Mouse (Mus musculus): ENCODE data around the gene Rb1. TPM values are rescaled to one million over a fixed set of nuclear protein-coding genes. Genes with fewer than 3 reads are reported as not detected.

Gene Rb1
- polyA plus RNA-seq, 1 experiment from 2014 or later, result 21.8 TPM

DNA sequence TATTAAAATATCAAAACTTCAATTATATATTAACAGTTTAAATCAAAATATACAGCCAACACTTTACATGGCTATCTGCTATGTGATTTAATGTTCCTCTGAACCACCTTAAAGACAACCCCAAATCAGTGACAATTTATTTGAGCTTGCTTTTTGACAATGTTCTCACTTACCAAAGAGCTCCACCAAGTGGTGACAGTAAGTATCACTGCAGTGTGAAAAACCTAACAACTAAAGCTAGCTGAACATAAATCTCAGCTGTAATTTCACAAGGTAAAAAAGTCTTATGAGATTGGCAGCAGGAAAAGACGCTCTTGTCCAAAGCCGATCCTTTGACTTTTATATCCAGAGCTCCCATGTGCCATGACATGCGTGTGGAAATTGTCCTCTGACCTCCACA is 22.4 kb downstream of the Rb1 start:
- Histone ChIP-seq H3K9ac (ENCODE audit: low read length) (no peak overlapping the region), H3K4me1 (replicated peaks; ENCODE audit: control insufficient read depth, insufficient read depth, low read length) (no peaks in the 10 kb centered on the region), H3K27ac (ENCODE audit: low read depth) (no peak overlapping the region), H3K36me3 (ENCODE audit: control insufficient read depth, insufficient read depth, low read length) (no peaks in the 10 kb centered on the region), H3K4me2 (ENCODE audit: low read length) (no peak overlapping the region), H3K9me3 (ENCODE audit: control insufficient read depth, low read length) (no peaks in the 10 kb centered on the region), H3K27me3 (replicated peaks; ENCODE audit: control insufficient read depth, insufficient read depth, low read length) (no peaks in the 10 kb centered on the region), H3K4me3 (ENCODE audit: low read depth, low read length) (no peak overlapping the region)
- DNase-seq (ENCODE audit: low spot score) (peak; percentile 62), ATAC-seq (replicated peaks; ENCODE audit: low FRiP score, low TSS enrichment, low read depth) (no peak)
- WGBS, result 30% methylated on average over 3 of the region's 3 CpGs

DNA sequence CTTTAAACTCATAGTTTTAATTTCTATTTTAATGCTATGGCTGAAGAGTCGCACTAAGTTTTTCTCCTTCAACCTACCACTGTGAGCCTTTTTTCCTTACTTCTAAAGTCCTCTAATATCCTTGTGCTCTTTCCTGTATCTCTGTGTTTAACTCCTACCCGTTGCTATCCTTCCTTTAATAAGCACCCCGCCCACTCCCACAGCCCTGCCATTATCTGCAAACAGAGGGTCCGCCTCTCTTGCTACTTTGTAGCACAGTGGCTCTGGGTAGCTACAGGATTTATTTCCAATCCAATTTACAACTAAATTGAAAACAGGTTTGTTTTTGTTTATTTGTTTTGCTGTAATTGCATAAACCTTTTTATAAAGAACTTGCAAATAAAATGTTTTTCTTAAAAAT is 23.8 kb downstream of the Rb1 start:
- no peak overlapping the region for H3K4me2 ChIP-seq (ENCODE audit: low read length)
- no peak overlapping the region for H3K27ac ChIP-seq (ENCODE audit: low read depth)
- ATAC-seq (replicated peaks; ENCODE audit: low FRiP score, low TSS enrichment, low read depth), result no peak
- H3K27me3 ChIP-seq (replicated peaks; ENCODE audit: control insufficient read depth, insufficient read depth, low read length), result no peaks in the 10 kb centered on the region
- H3K4me3 ChIP-seq (ENCODE audit: low read depth, low read length), result no peak overlapping the region
- no peak for DNase-seq (ENCODE audit: low spot score)
- no peak overlapping the region for H3K9ac ChIP-seq (ENCODE audit: low read length)
- H3K4me1 ChIP-seq (replicated peaks; ENCODE audit: control insufficient read depth, insufficient read depth, low read length), result no peaks in the 10 kb centered on the region
- 65% methylated on average over 4 of the region's 4 CpGs for WGBS
- H3K9me3 ChIP-seq (ENCODE audit: control insufficient read depth, low read length), result no peaks in the 10 kb centered on the region
- no peaks in the 10 kb centered on the region for H3K36me3 ChIP-seq (ENCODE audit: control insufficient read depth, insufficient read depth, low read length)

DNA sequence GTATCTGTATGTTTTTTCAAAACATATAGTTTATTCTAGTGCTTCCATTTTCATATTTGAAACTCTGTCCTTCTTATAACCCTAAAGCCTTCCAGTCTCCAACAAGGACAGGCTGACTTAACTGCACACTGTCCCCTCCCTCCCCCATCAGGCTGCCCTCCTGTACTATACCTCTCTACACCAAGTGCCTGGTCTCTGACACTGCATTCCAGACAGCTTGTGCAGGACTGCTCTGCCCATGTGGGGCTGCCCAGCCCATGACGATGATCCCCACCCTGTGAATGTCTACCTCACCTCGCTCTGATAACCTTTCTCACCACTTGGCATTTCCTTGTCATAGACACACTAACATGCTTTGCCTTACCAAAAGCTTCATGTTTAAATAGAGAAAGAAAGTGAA is 30.1 kb downstream of the Rb1 start:
- Histone ChIP-seq H3K9ac (ENCODE audit: low read length) (no peak overlapping the region), H3K4me3 (ENCODE audit: low read depth, low read length) (no peak overlapping the region), H3K36me3 (ENCODE audit: control insufficient read depth, insufficient read depth, low read length) (no peaks in the 10 kb centered on the region), H3K4me2 (ENCODE audit: low read length) (no peak overlapping the region), H3K27me3 (replicated peaks; ENCODE audit: control insufficient read depth, insufficient read depth, low read length) (no peaks in the 10 kb centered on the region), H3K4me1 (replicated peaks; ENCODE audit: control insufficient read depth, insufficient read depth, low read length) (no peaks in the 10 kb centered on the region), H3K27ac (ENCODE audit: low read depth) (no peak overlapping the region), H3K9me3 (ENCODE audit: control insufficient read depth, low read length) (no peaks in the 10 kb centered on the region)
- DNase-seq (ENCODE audit: low spot score) (no peak), ATAC-seq (replicated peaks; ENCODE audit: low FRiP score, low TSS enrichment, low read depth) (no peak; the same call in 1 of the 2 replicates)
- 52% methylated on average over 2 of the region's 2 CpGs for WGBS

DNA sequence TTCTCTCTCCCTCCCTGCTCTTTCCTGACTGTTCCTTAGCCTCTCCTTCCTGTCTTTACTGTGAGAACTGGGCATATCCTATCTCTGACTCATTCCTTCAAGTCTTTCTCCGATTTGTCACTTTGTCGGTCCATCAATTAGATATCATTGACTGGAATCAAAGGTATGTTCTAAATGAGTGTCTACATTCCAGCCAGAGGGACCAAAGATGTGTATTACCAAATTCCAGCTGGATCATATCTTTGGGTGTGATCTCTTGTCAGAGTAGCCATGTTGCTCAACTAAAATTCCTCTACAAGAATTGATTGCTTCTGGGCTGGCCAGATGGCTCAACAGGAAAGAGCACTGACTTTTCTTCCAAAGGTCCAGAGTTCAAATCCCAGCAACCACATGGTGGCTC is 32.0 kb downstream of the Rb1 start:
- 91% methylated on average over 2 of the region's 2 CpGs for WGBS
- Histone ChIP-seq H3K27ac (ENCODE audit: low read depth) (no peak overlapping the region), H3K27me3 (replicated peaks; ENCODE audit: control insufficient read depth, insufficient read depth, low read length) (no peaks in the 10 kb centered on the region), H3K9ac (ENCODE audit: low read length) (no peak overlapping the region), H3K36me3 (ENCODE audit: control insufficient read depth, insufficient read depth, low read length) (no peaks in the 10 kb centered on the region), H3K9me3 (ENCODE audit: control insufficient read depth, low read length) (no peaks in the 10 kb centered on the region), H3K4me2 (ENCODE audit: low read length) (no peak overlapping the region), H3K4me3 (ENCODE audit: low read depth, low read length) (no peak overlapping the region), H3K4me1 (replicated peaks; ENCODE audit: control insufficient read depth, insufficient read depth, low read length) (no peaks in the 10 kb centered on the region)
- no peak for DNase-seq (ENCODE audit: low spot score)
- no peak for ATAC-seq (replicated peaks; ENCODE audit: low FRiP score, low TSS enrichment, low read depth)

DNA sequence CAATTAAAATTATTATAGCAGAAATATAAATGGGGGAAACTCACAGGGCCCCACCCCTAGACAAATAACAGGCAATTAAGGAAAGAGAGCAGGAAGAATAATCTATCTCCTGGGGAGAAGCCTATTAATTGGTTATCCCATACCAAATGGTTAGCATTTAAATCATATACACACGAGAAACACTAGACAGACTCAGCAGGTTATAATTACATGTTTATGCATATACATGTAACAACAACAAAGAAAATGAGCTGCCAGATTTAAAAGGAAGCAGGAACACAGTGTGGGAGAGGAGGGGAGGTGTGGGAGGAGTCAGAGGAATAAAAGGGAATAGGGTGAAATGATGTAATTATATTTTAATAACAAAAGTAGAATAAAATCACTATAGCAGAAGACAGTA is 33.2 kb downstream of the Rb1 start:
- Histone ChIP-seq H3K27ac (ENCODE audit: low read depth) (no peak overlapping the region), H3K4me1 (replicated peaks; ENCODE audit: control insufficient read depth, insufficient read depth, low read length) (no peaks in the 10 kb centered on the region), H3K27me3 (replicated peaks; ENCODE audit: control insufficient read depth, insufficient read depth, low read length) (no peaks in the 10 kb centered on the region), H3K9ac (ENCODE audit: low read length) (no peak overlapping the region), H3K4me2 (ENCODE audit: low read length) (no peak overlapping the region), H3K36me3 (ENCODE audit: control insufficient read depth, insufficient read depth, low read length) (no peaks in the 10 kb centered on the region), H3K4me3 (ENCODE audit: low read depth, low read length) (no peak overlapping the region), H3K9me3 (ENCODE audit: control insufficient read depth, low read length) (no peaks in the 10 kb centered on the region)
- no peak for ATAC-seq (replicated peaks; ENCODE audit: low FRiP score, low TSS enrichment, low read depth)
- DNase-seq (ENCODE audit: low spot score), result no peak
- 64% methylated on average over 1 of the region's 1 CpGs for WGBS

DNA sequence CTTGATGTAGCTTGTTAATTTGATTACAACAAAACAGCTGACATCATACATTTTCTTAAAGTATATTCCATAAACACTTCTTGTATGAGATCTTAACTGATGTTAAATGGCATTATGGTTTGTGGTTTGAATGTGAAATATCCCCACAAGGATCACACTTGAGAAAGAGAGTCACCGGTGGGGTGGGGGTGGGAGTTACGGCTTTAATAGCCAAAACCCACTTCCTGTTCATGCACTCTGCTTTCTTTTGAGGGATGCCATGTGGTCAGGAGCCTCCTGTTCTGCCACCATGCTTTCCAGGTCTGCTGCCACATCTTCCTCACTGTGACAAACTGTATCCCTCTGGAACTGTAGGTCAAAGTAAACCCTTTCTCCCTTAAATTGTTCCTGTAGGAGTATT is 35.7 kb downstream of the Rb1 start:
- DNase-seq (ENCODE audit: low spot score) (no peak), ATAC-seq (replicated peaks; ENCODE audit: low FRiP score, low TSS enrichment, low read depth) (no peak)
- H3K4me1 ChIP-seq (replicated peaks; ENCODE audit: control insufficient read depth, insufficient read depth, low read length), result no peaks in the 10 kb centered on the region
- no peak overlapping the region for H3K4me3 ChIP-seq (ENCODE audit: low read depth, low read length)
- 78% methylated on average over 2 of the region's 2 CpGs for WGBS
- H3K4me2 ChIP-seq (ENCODE audit: low read length), result no peak overlapping the region
- no peaks in the 10 kb centered on the region for H3K36me3 ChIP-seq (ENCODE audit: control insufficient read depth, insufficient read depth, low read length)
- H3K27ac ChIP-seq (ENCODE audit: low read depth), result no peak overlapping the region
- no peak overlapping the region for H3K9ac ChIP-seq (ENCODE audit: low read length)
- H3K27me3 ChIP-seq (replicated peaks; ENCODE audit: control insufficient read depth, insufficient read depth, low read length), result no peaks in the 10 kb centered on the region
- no peaks in the 10 kb centered on the region for H3K9me3 ChIP-seq (ENCODE audit: control insufficient read depth, low read length)

- WGBS, result 13% methylated on average over 1 of the region's 1 CpGs
- DNase-seq (ENCODE audit: low spot score), result no peak
Measured at GRCm38 (mm10) chr14:73280996-73281395, 44.6 kb downstream of the Rb1 start.

GRCm38 (mm10) chr14:73279096-73279495 is 46.5 kb downstream of the Rb1 start:
- ATAC-seq (replicated peaks; ENCODE audit: low FRiP score, low TSS enrichment, low read depth), result no peak
- no peak for DNase-seq (ENCODE audit: low spot score)
- no peak overlapping the region for H3K9ac ChIP-seq (ENCODE audit: low read length)
- no peak overlapping the region for H3K4me2 ChIP-seq (ENCODE audit: low read length)
- H3K9me3 ChIP-seq (ENCODE audit: control insufficient read depth, low read length), result no peaks in the 10 kb centered on the region
- WGBS, result 82% methylated on average over 6 of the region's 6 CpGs
- no peak overlapping the region for H3K4me3 ChIP-seq (ENCODE audit: low read depth, low read length)
- no peak overlapping the region for H3K27ac ChIP-seq (ENCODE audit: low read depth)
- no peaks in the 10 kb centered on the region for H3K27me3 ChIP-seq (replicated peaks; ENCODE audit: control insufficient read depth, insufficient read depth, low read length)
- no peaks in the 10 kb centered on the region for H3K36me3 ChIP-seq (ENCODE audit: control insufficient read depth, insufficient read depth, low read length)
- no peaks in the 10 kb centered on the region for H3K4me1 ChIP-seq (replicated peaks; ENCODE audit: control insufficient read depth, insufficient read depth, low read length)

More at GRCm38 (mm10) chr14:73280996-73281395, 44.6 kb downstream of the Rb1 start:
- ATAC-seq (replicated peaks; ENCODE audit: low FRiP score, low TSS enrichment, low read depth), result no peak
- no peak overlapping the region for H3K4me3 ChIP-seq (ENCODE audit: low read depth, low read length)
- H3K9me3 ChIP-seq (ENCODE audit: control insufficient read depth, low read length), result no peaks in the 10 kb centered on the region
- H3K4me2 ChIP-seq (ENCODE audit: low read length), result no peak overlapping the region
- H3K27ac ChIP-seq (ENCODE audit: low read depth), result no peak overlapping the region
- H3K36me3 ChIP-seq (ENCODE audit: control insufficient read depth, insufficient read depth, low read length), result no peaks in the 10 kb centered on the region
- no peaks in the 10 kb centered on the region for H3K27me3 ChIP-seq (replicated peaks; ENCODE audit: control insufficient read depth, insufficient read depth, low read length)
- H3K9ac ChIP-seq (ENCODE audit: low read length), result no peak overlapping the region
- H3K4me1 ChIP-seq (replicated peaks; ENCODE audit: control insufficient read depth, insufficient read depth, low read length), result no peaks in the 10 kb centered on the region

DNA sequence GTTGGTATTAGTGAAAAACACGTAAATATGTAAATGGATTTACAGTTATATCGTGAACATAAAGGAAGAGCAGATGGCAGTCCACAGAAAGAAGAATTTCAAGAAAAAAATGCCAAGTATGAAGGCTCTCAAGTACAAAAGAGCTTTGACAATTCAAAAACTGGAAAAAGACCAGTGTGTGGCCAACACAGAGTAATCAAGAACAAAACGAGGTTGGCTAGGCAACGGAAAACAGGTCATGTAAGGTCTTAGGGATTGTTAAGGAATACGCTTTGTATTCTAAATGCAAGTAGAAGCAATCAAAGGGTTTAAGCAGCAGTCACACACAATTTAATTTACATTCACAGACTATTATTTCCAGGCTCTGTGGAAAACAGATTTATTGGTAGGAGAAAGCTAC is 53.8 kb downstream of the Rb1 start:
- H3K27me3 ChIP-seq (replicated peaks; ENCODE audit: control insufficient read depth, insufficient read depth, low read length), result no peaks in the 10 kb centered on the region
- no peak overlapping the region for H3K4me3 ChIP-seq (ENCODE audit: low read depth, low read length)
- no peak overlapping the region for H3K27ac ChIP-seq (ENCODE audit: low read depth)
- WGBS, result 77% methylated on average over 5 of the region's 5 CpGs
- H3K9me3 ChIP-seq (ENCODE audit: control insufficient read depth, low read length), result no peaks in the 10 kb centered on the region
- no peaks in the 10 kb centered on the region for H3K36me3 ChIP-seq (ENCODE audit: control insufficient read depth, insufficient read depth, low read length)
- no peak overlapping the region for H3K9ac ChIP-seq (ENCODE audit: low read length)
- DNase-seq (ENCODE audit: low spot score) (no peak), ATAC-seq (replicated peaks; ENCODE audit: low FRiP score, low TSS enrichment, low read depth) (no peak)
- H3K4me2 ChIP-seq (ENCODE audit: low read length), result no peak overlapping the region
- H3K4me1 ChIP-seq (replicated peaks; ENCODE audit: control insufficient read depth, insufficient read depth, low read length), result no peaks in the 10 kb centered on the region
